Mouse (Mus musculus) small intestine, adult 2 months (tissue): ENCODE results near the gene Nsg1. TPM values are rescaled to one million over a fixed set of nuclear protein-coding genes. Genes with fewer than 3 reads are reported as not detected.

Source experiments
- H3K27ac ChIP-seq: fragments of 200-500 bp; 2 replicates; pipeline ENCODE4 v1.5.1; 2012; ENCODE audit warnings: low read depth, low read length, control low read depth, inconsistent platforms; ENCODE audit not compliant: insufficient read depth
- H3K27me3 ChIP-seq: fragments of 200-500 bp; 2 replicates; pipeline ENCODE4 v1.6.1; 2012; ENCODE audit warnings: mild to moderate bottlenecking, moderate library complexity, low read length, inconsistent platforms; ENCODE audit not compliant: control insufficient read depth, insufficient read depth
- H3K36me3 ChIP-seq: fragments of 200-500 bp; 2 replicates; pipeline ENCODE4 v1.6.1; 2012; ENCODE audit warnings: mild to moderate bottlenecking, low read length, control low read depth, inconsistent platforms; ENCODE audit not compliant: control insufficient read depth, insufficient read depth
- H3K4me1 ChIP-seq: fragments of 200-500 bp; 2 replicates; pipeline ENCODE4 v1.6.1; 2012; ENCODE audit warnings: low read length, inconsistent platforms, mixed read lengths; ENCODE audit not compliant: control insufficient read depth, insufficient read depth, insufficient read length
- H3K4me3 ChIP-seq: fragments of 200-500 bp; 2 replicates; pipeline ENCODE4 v1.5.1; 2012; ENCODE audit warnings: low read depth, mild to moderate bottlenecking, control low read depth, inconsistent platforms, low read length, moderate library complexity
- CTCF ChIP-seq: fragments of 200-500 bp; IDR thresholded peaks from 2 replicates; pipeline ENCODE4 v1.5.1; 2012; ENCODE audit warnings: low read depth, mild to moderate bottlenecking, control low read depth, inconsistent platforms, low read length, moderate library complexity, mixed read lengths; ENCODE audit not compliant: insufficient replicate concordance, insufficient read length; ENCODE audit errors: extremely low read depth
- POLR2A ChIP-seq: fragments of 200-500 bp; IDR thresholded peaks from 2 replicates; pipeline ENCODE4 v1.6.1; 2012; ENCODE audit warnings: low read depth, mild to moderate bottlenecking, control low read depth, inconsistent platforms, low read length, moderate library complexity
- WGBS: fragments of 180-500 bp; shearing (Covaris S2); methylation state at CpG from one replicate; pipeline ENCODE4 v1.1.7; 2018; 5-methylcytosine and 5-hydroxymethylcytosine counted together
- polyA plus RNA-seq: library from polyadenylated mRNA; depleted of rRNA; stranded (reverse); fragments of >200 nt; gene quantifications from 2 replicates; pipeline ENCODE4 v1.2.3, GENCODE M21; 2012

The Nsg1 gene
- polyA plus RNA-seq, 1 experiment, result 3.4 TPM

GRCm38 (mm10) chr5:38140893-38141292 is 18.8 kb downstream of the Nsg1 start:
- H3K36me3 ChIP-seq, result no peaks in the 10 kb centered on the region

GRCm38 (mm10) chr5:38137163-38137562 is 22.5 kb downstream of the Nsg1 start:
- H3K4me3 ChIP-seq, result no peak overlapping the region
- no peaks in the 10 kb centered on the region for H3K36me3 ChIP-seq

More at GRCm38 (mm10) chr5:38140893-38141292, 18.8 kb downstream of the Nsg1 start:
- H3K27ac ChIP-seq, result no peak overlapping the region
- H3K4me1 ChIP-seq, result no peaks in the 10 kb centered on the region
- no peaks in the 10 kb centered on the region for H3K27me3 ChIP-seq
- 68% methylated on average over 6 of the region's 6 CpGs for WGBS
- no peak overlapping the region for H3K4me3 ChIP-seq
- no peak for TF ChIP-seq CTCF
- TF ChIP-seq POLR2A, result no peak

GRCm38 (mm10) chr5:38136247-38136646 is 23.5 kb downstream of the Nsg1 start:
- Histone ChIP-seq H3K27me3 (no peaks in the 10 kb centered on the region), H3K27ac (no peak overlapping the region), H3K36me3 (no peaks in the 10 kb centered on the region), H3K4me3 (no peak overlapping the region), H3K4me1 (no peaks in the 10 kb centered on the region)
- WGBS, result 83% methylated on average over 9 of the region's 9 CpGs
- TF ChIP-seq CTCF (no peak), POLR2A (no peak)

More at GRCm38 (mm10) chr5:38137163-38137562, 22.5 kb downstream of the Nsg1 start:
- Histone ChIP-seq H3K27me3 (no peaks in the 10 kb centered on the region), H3K27ac (no peak overlapping the region), H3K4me1 (no peaks in the 10 kb centered on the region)
- no peak for TF ChIP-seq POLR2A
- TF ChIP-seq CTCF, result no peak
- 88% methylated on average over 9 of the region's 9 CpGs for WGBS

GRCm38 (mm10) chr5:38129339-38129738 is 30.4 kb downstream of the Nsg1 start:
- no peak overlapping the region for H3K4me3 ChIP-seq
- no peak overlapping the region for H3K27ac ChIP-seq
- no peak for TF ChIP-seq POLR2A
- no peak for TF ChIP-seq CTCF
- WGBS, result 90% methylated on average over 2 of the region's 2 CpGs
- no peaks in the 10 kb centered on the region for H3K27me3 ChIP-seq
- H3K4me1 ChIP-seq, result no peaks in the 10 kb centered on the region
- peaks cover 10% of the 10 kb centered on the region for H3K36me3 ChIP-seq

- 68% methylated on average over 13 of the region's 13 CpGs for WGBS
- H3K27ac ChIP-seq, result no peak overlapping the region
Observed at GRCm38 (mm10) chr5:38126519-38127306, 33.0 kb downstream of the Nsg1 start.

GRCm38 (mm10) chr5:38121699-38122098 is 38.0 kb downstream of the Nsg1 start:
- Histone ChIP-seq H3K27me3 (no peaks in the 10 kb centered on the region), H3K4me1 (peaks cover 2% of the 10 kb centered on the region), H3K4me3 (no peak overlapping the region), H3K36me3 (peaks cover 9% of the 10 kb centered on the region; the same call in 1 of the 2 replicates), H3K27ac (no peak overlapping the region)
- 78% methylated on average over 7 of the region's 7 CpGs for WGBS
- no peak for TF ChIP-seq POLR2A
- TF ChIP-seq CTCF, result no peak

More at GRCm38 (mm10) chr5:38126519-38127306, 33.0 kb downstream of the Nsg1 start:
- H3K36me3 ChIP-seq, result peaks cover 15% of the 10 kb centered on the region
- TF ChIP-seq POLR2A (no peak), CTCF (no peak)
- no peaks in the 10 kb centered on the region for H3K4me1 ChIP-seq
- H3K27me3 ChIP-seq, result no peaks in the 10 kb centered on the region
- H3K4me3 ChIP-seq, result no peak overlapping the region

GRCm38 (mm10) chr5:38119268-38119667 is 40.4 kb downstream of the Nsg1 start:
- Histone ChIP-seq H3K4me1 (peaks cover 2% of the 10 kb centered on the region), H3K4me3 (no peak overlapping the region), H3K27me3 (no peaks in the 10 kb centered on the region), H3K36me3 (peaks cover 15% of the 10 kb centered on the region), H3K27ac (no peak overlapping the region)
- WGBS, result 91% methylated on average over 5 of the region's 5 CpGs
- TF ChIP-seq CTCF (no peak), POLR2A (no peak)
